Mouse (Mus musculus) urinary bladder, postnatal 36 days (tissue): ENCODE results near the gene Mccc2.
"Not testable (repeated sequence)": the region's sequence is repeated elsewhere in the genome, so short reads cannot be mapped to it uniquely, and the experiment has no call there.

Experiments
- DNase-seq, 2 experiments: peaks; one replicate each; pipeline ENCODE4 v3.0.0; 2022; ENCODE audit warnings: low spot score in 2 of 2, mixed read lengths in 1 of 2

Mccc2 gene

GRCm38 (mm10) chr13:100014906-100015895 lies at the start of gene Mccc2:
Gene Mccc2 (minus strand): TSS chr13:100015639.
- peak; percentile 43 to 84 for DNase-seq

GRCm38 (mm10) chr13:100063936-100064335 lies 48.5 kb upstream of the Mccc2 start:
- DNase-seq = no peak

GRCm38 (mm10) chr13:100057738-100058137 lies 42.3 kb upstream of the Mccc2 start:
- not testable (repeated sequence) for DNase-seq

GRCm38 (mm10) chr13:100026013-100026412 lies 10.6 kb upstream of the Mccc2 start:
- DNase-seq = no peak

- no peak for DNase-seq
Observed at GRCm38 (mm10) chr13:100016891-100017290, 1.5 kb upstream of the Mccc2 start.

GRCm38 (mm10) chr13:100015937-100016336 lies 498 bp upstream of the Mccc2 start:
- DNase-seq = no peak

GRCm38 (mm10) chr13:100005911-100006496 lies 9.4 kb downstream of the Mccc2 start:
- peak in 1 of 2 experiments; percentile 22 for DNase-seq

- DNase-seq = peak; percentile 70 to 85
Observed at GRCm38 (mm10) chr13:100001790-100002196, 13.6 kb downstream of the Mccc2 start.

- DNase-seq = no peak
Observed at GRCm38 (mm10) chr13:99999078-99999477, 16.4 kb downstream of the Mccc2 start.

GRCm38 (mm10) chr13:99998099-99998498 lies 17.3 kb downstream of the Mccc2 start:
- no peak for DNase-seq

GRCm38 (mm10) chr13:99989592-99989991 lies 25.8 kb downstream of the Mccc2 start:
- DNase-seq = no peak

GRCm38 (mm10) chr13:99983320-99983719 lies 32.1 kb downstream of the Mccc2 start:
- no peak for DNase-seq

GRCm38 (mm10) chr13:99979406-99979805 lies 36.0 kb downstream of the Mccc2 start:
- no peak for DNase-seq

- no peak for DNase-seq
Observed at GRCm38 (mm10) chr13:99970089-99970488, 45.4 kb downstream of the Mccc2 start.

- DNase-seq = no peak
Observed at GRCm38 (mm10) chr13:99967013-99967678, 48.3 kb downstream of the Mccc2 start.

GRCm38 (mm10) chr13:99963814-99964213 lies 51.6 kb downstream of the Mccc2 start:
- DNase-seq = no peak

- DNase-seq = no peak
Observed at GRCm38 (mm10) chr13:99961661-99962060, 53.8 kb downstream of the Mccc2 start.

GRCm38 (mm10) chr13:99955591-99955944 lies 59.9 kb downstream of the Mccc2 start:
- DNase-seq = no peak

- DNase-seq = no peak
Observed at GRCm38 (mm10) chr13:99954902-99955590, 60.4 kb downstream of the Mccc2 start.

GRCm38 (mm10) chr13:99947417-99947816 lies 68.0 kb downstream of the Mccc2 start:
- no peak for DNase-seq

GRCm38 (mm10) chr13:99943525-99943924 lies 71.9 kb downstream of the Mccc2 start:
- DNase-seq = no peak

- no peak for DNase-seq
Observed at GRCm38 (mm10) chr13:99940601-99941000, 74.8 kb downstream of the Mccc2 start.
